Mouse (Mus musculus) Muller cell, postnatal 12 days (primary cell): Measurements from ENCODE around the gene Chchd3.

Source experiments
- DNase-seq: peaks from one replicate; pipeline ENCODE4 v3.0.0-alpha.2; 2015; ENCODE audit errors: inconsistent ontology term

The Chchd3 gene

GRCm38 (mm10) chr6:33002988-33003387 lies 57.1 kb downstream of the Chchd3 start:
- no peak for DNase-seq

- DNase-seq = no peak
Measured at GRCm38 (mm10) chr6:33001271-33001670, 58.8 kb downstream of the Chchd3 start.

- DNase-seq = peak; percentile 63
Measured at GRCm38 (mm10) chr6:32996597-32996996, 63.5 kb downstream of the Chchd3 start.

- DNase-seq = no peak
Measured at GRCm38 (mm10) chr6:32993847-32994246, 66.2 kb downstream of the Chchd3 start.

GRCm38 (mm10) chr6:32990061-32990633 lies 69.9 kb downstream of the Chchd3 start:
- no peak for DNase-seq

- no peak for DNase-seq
Measured at GRCm38 (mm10) chr6:32988561-32988960, 71.5 kb downstream of the Chchd3 start.

GRCm38 (mm10) chr6:32983876-32984275 lies 76.2 kb downstream of the Chchd3 start:
- DNase-seq = peak; percentile 30

GRCm38 (mm10) chr6:32981253-32981652 lies 78.8 kb downstream of the Chchd3 start:
- DNase-seq = no peak

- DNase-seq = no peak
Measured at GRCm38 (mm10) chr6:32978811-32979210, 81.2 kb downstream of the Chchd3 start.

GRCm38 (mm10) chr6:32971926-32972325 lies 88.1 kb downstream of the Chchd3 start:
- no peak for DNase-seq

GRCm38 (mm10) chr6:32968971-32969370 lies 91.1 kb downstream of the Chchd3 start:
- no peak for DNase-seq

- no peak for DNase-seq
Measured at GRCm38 (mm10) chr6:32962048-32962447, 98.0 kb downstream of the Chchd3 start.

GRCm38 (mm10) chr6:32961477-32961876 lies 98.6 kb downstream of the Chchd3 start:
- DNase-seq = no peak

GRCm38 (mm10) chr6:32959816-32960550 lies 100.1 kb downstream of the Chchd3 start:
- peak; percentile 68 for DNase-seq

- no peak for DNase-seq
Measured at GRCm38 (mm10) chr6:32955481-32955880, 104.6 kb downstream of the Chchd3 start.

- DNase-seq = no peak
Measured at GRCm38 (mm10) chr6:32950973-32951372, 109.1 kb downstream of the Chchd3 start.

GRCm38 (mm10) chr6:32949702-32950101 lies 110.4 kb downstream of the Chchd3 start:
- DNase-seq = no peak

- DNase-seq = no peak
Measured at GRCm38 (mm10) chr6:32947225-32947624, 112.8 kb downstream of the Chchd3 start.

- no peak for DNase-seq
Measured at GRCm38 (mm10) chr6:32944956-32945355, 115.1 kb downstream of the Chchd3 start.

GRCm38 (mm10) chr6:32943651-32944050 lies 116.4 kb downstream of the Chchd3 start:
- DNase-seq = no peak

GRCm38 (mm10) chr6:32940299-32940698 lies 119.8 kb downstream of the Chchd3 start:
- DNase-seq = no peak

- DNase-seq = no peak
Measured at GRCm38 (mm10) chr6:32937643-32938042, 122.4 kb downstream of the Chchd3 start.

GRCm38 (mm10) chr6:32936794-32937193 lies 123.3 kb downstream of the Chchd3 start:
- no peak for DNase-seq
